Mouse (Mus musculus): ENCODE measurements around the gene Nuak2.

Nuak2 gene

DNA sequence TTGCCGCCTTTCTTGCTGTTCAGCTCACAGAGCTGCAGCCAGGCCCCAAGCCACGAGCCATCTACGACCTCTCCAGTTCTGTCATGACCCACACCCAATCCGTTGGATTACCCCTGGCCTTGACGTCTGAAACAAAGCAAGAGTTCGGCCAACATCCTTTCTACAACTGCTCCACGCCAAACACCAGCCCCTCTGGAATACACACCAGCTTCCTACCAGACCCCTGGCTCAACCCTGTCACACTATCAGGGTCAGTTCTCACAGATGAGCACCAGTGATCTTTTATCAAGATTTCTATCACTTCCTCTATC is 61.1 kb downstream of the Nuak2 start:
- no peak for DNase-seq (ENCODE audit: low read depth)

DNA sequence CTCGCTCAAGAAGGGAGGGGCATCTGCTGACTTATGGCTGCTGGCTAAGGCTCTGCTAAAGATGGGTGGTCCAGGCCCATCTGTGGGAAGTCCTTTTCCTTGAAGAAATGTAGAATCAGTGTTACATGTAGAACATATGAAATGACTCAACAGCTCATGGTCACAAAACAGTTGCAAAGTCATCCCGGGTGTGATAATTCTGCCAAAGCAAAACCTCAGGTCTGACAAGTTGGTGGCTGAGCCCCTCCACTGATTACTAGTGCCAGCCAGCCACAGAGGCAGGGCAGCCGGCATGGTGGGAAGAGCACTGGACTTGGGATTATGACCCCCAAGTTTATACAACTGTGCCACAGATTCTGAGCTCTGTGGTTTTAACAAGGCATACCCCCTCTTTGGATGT is 61.9 kb downstream of the Nuak2 start:
- no peak for DNase-seq (ENCODE audit: low read depth)

DNA sequence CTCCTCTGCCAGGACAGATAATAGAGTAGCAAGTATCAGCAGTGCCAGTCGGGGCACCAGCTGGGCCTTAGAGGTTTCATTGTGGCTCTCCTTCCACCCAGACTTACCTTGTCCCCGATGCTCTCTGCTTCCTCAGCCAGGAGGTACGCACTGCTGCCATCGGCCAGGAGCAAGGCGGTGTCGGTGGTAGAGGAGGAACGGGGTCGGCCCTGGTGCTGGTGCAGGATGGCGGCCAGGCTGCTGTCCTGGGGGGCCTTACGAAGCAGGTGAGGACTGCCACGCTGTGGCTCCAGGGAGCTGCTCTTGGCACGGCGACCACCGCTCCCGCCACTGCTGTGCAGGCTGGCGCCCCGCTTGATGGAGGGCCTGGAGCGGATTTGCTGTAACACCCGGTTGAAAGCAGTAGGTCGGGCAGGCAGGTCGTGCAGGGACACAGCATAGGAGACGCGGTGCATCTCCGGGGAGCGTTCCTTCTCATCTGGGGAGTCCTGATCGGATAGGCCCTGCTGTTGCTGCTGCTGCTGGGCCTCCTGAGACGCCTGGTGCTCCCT is 64.7 kb downstream of the Nuak2 start:
- no peak for DNase-seq (ENCODE audit: low read depth)

DNA sequence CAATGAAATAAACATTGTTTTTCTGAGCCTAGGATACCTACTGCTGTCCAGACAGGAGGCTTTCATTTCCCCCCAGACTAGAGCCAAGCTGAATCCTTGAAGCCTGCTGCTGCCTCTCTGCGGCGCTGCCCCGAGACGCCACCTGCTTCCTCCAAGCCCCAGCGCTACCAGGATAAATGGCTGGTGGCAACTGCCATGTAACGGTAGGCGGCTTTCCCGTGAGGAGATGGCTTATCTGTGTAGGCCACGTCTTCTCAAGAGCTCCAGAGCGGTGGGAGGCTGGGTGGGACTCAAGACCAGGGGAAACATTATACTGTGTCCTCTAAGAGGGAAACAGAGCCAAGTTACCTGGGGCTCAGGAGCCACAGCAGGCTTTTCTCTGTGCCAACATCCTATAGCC is 66.0 kb downstream of the Nuak2 start:
- DNase-seq (ENCODE audit: low read depth), result no peak
